Mouse (Mus musculus) liver, embryonic 15.5 days (tissue): ENCODE results near the gene Tbc1d1. TPM values are rescaled to one million over a fixed set of nuclear protein-coding genes. Genes with fewer than 3 reads are reported as not detected.

ENCODE experiments used
- ATAC-seq: fragments of 200-750 bp; cut with Nextera tagmentation; 2 replicates; pipeline ENCODE4 v1.8.0; 2017; ENCODE audit warnings: moderate number of reproducible peaks, mild to moderate bottlenecking, moderate library complexity; ENCODE audit not compliant: insufficient read depth
- H3K27ac ChIP-seq: fragments of 300-500 bp; sonication (generic); replicated peaks from 2 replicates; pipeline ENCODE4 v1.5.1; 2015; ENCODE audit warnings: mild to moderate bottlenecking, inconsistent platforms
- H3K27me3 ChIP-seq: fragments of 300-500 bp; sonication (generic); 2 replicates; pipeline ENCODE4 v1.6.1; 2015; ENCODE audit warnings: mild to moderate bottlenecking, inconsistent platforms
- H3K36me3 ChIP-seq: fragments of 300-500 bp; sonication (generic); replicated peaks from 2 replicates; pipeline ENCODE4 v1.6.1; 2015; ENCODE audit warnings: moderate library complexity, mild to moderate bottlenecking, inconsistent platforms
- H3K4me1 ChIP-seq: fragments of 300-500 bp; sonication (generic); replicated peaks from 2 replicates; pipeline ENCODE4 v1.6.1; 2015; ENCODE audit warnings: inconsistent platforms
- H3K4me2 ChIP-seq: fragments of 300-500 bp; sonication (generic); 2 replicates; pipeline ENCODE4 v1.6.1; 2015; ENCODE audit warnings: moderate library complexity, mild to moderate bottlenecking, inconsistent platforms
- H3K4me3 ChIP-seq: fragments of 300-500 bp; sonication (generic); replicated peaks from 2 replicates; pipeline ENCODE4 v1.5.1; 2015; ENCODE audit warnings: mild to moderate bottlenecking, inconsistent platforms
- H3K9ac ChIP-seq: fragments of 300-500 bp; sonication (generic); 2 replicates; pipeline ENCODE4 v1.6.1; 2015; ENCODE audit warnings: moderate library complexity, mild to moderate bottlenecking, inconsistent platforms
- H3K9me3 ChIP-seq: fragments of 300-500 bp; sonication (generic); replicated peaks from 2 replicates; pipeline ENCODE4 v1.6.1; 2016; ENCODE audit warnings: inconsistent platforms
- WGBS: fragments of 180-500 bp; shearing (Covaris S2); methylation state at CpG from one replicate; pipeline ENCODE4 v1.1.7; 2015; ENCODE audit warnings: mixed read lengths; ENCODE audit not compliant: insufficient replicate concordance; 5-methylcytosine and 5-hydroxymethylcytosine counted together
- polyA plus RNA-seq: library from polyadenylated mRNA; unstranded; fragments of >200 nt; fragmentation: Nextera tagmentation; extraction: Ambion mirVana; gene quantifications from 2 replicates; pipeline ENCODE4 v1.2.1, GENCODE M21; 2015

Gene Tbc1d1
- polyA plus RNA-seq, 1 experiment from 2014 or later = 5.7 TPM

DNA sequence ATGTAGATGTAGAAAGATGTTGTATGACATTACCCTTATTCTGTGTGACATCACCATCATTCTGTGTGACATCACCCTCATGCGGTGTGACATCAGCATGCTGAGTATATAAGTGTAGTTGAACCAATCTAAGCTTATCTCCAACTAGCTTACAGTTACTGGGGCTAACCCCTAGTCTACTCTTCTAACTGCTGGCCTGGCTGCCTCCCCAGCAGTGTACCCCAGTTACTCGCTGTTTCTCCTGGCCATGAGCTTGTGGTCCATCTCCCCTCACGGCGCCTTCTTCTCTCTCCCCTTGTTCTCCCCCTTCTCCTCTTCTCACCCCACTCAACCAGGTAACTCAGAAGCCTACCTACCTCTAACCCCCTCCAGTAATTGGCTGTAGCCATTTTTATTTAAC, 64.7 kb downstream of the Tbc1d1 start:
- no peak overlapping the region for H3K4me3 ChIP-seq
- no peak overlapping the region for H3K4me2 ChIP-seq
- no peak overlapping the region for H3K27ac ChIP-seq
- no peaks in the 10 kb centered on the region for H3K9me3 ChIP-seq
- H3K4me1 ChIP-seq = no peaks in the 10 kb centered on the region; the same call in none of the 2 replicates
- no peaks in the 10 kb centered on the region for H3K36me3 ChIP-seq
- 85% methylated on average over 4 of the region's 4 CpGs for WGBS
- no peak for ATAC-seq
- H3K9ac ChIP-seq = no peak overlapping the region
- no peaks in the 10 kb centered on the region for H3K27me3 ChIP-seq

- ATAC-seq = no peak
- no peak overlapping the region for H3K4me2 ChIP-seq
- H3K36me3 ChIP-seq = no peaks in the 10 kb centered on the region
- H3K9me3 ChIP-seq = no peaks in the 10 kb centered on the region
- H3K4me3 ChIP-seq = no peak overlapping the region
- H3K27me3 ChIP-seq = no peaks in the 10 kb centered on the region
- 61% methylated on average over 9 of the region's 9 CpGs for WGBS
- H3K4me1 ChIP-seq = peaks cover 11% of the 10 kb centered on the region
- H3K27ac ChIP-seq = no peak overlapping the region
- H3K9ac ChIP-seq = no peak overlapping the region
Measured at GRCm38 (mm10) chr5:64224735-64225425, 68.8 kb downstream of the Tbc1d1 start.

DNA sequence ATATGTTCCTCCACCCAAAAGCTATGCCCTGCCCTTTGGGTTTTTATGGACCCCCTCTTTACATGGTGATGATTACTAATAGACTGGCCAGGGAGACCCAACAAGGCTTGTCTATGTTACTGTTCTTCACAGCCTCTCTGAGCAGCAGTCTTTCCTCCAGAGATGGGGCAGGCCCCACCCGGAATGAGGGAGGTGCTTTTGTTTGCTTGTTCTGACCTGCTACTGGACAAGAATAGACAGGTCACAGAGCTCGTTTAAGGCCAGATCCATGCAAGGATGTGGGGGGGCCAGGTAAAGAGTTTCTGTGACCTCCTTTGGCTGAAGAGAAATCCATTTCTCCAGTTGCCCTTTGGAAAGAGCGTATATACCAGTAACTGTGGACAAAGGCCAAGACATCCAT, 72.1 kb downstream of the Tbc1d1 start:
- H3K9ac ChIP-seq = no peak overlapping the region
- no peak for ATAC-seq
- H3K4me2 ChIP-seq = no peak overlapping the region
- H3K27me3 ChIP-seq = no peaks in the 10 kb centered on the region
- H3K4me3 ChIP-seq = no peak overlapping the region
- no peak overlapping the region for H3K27ac ChIP-seq
- no peaks in the 10 kb centered on the region for H3K36me3 ChIP-seq
- 67% methylated on average over 3 of the region's 3 CpGs for WGBS
- H3K4me1 ChIP-seq = peaks cover 28% of the 10 kb centered on the region
- no peaks in the 10 kb centered on the region for H3K9me3 ChIP-seq

GRCm38 (mm10) chr5:64229336-64229866, 73.3 kb downstream of the Tbc1d1 start:
- ATAC-seq = no peak
- Histone ChIP-seq H3K9me3 (no peaks in the 10 kb centered on the region), H3K36me3 (no peaks in the 10 kb centered on the region), H3K27ac (no peak overlapping the region), H3K4me2 (peak overlapping the region; percentile 97), H3K27me3 (no peaks in the 10 kb centered on the region), H3K9ac (0 out of 2 replicates have a peak overlapping the region, but pooled peaks have one; percentile 4), H3K4me1 (peaks cover 34% of the 10 kb centered on the region), H3K4me3 (peak overlapping the region; percentile 68)
- 37% methylated on average over 12 of the region's 12 CpGs for WGBS

DNA sequence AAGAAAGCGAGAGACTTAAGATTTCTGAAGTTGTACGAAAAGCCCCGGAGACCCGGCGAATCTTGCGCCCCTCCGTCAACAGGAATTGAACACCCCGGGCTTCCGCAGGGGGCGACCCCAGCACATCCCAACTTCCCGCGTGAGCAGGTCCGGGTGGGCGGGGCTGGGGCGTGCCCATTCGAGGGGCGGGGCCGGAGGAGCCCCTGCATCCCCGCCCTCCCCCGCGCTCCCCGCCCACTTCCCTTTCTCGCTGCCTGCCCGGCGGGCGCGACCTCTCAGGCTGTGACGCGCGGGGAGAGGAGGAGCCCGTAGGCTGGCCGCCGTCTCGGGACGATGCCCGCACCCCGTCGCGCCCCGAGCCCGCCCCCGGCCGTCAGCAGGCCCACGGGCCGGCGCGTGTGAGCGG, 74.0 kb downstream of the Tbc1d1 start:
- peak overlapping the region; percentile 48; the same call in 1 of the 2 replicates for H3K27ac ChIP-seq

GRCm38 (mm10) chr5:64230507-64231041, 74.5 kb downstream of the Tbc1d1 start:
- H3K36me3 ChIP-seq = no peaks in the 10 kb centered on the region
- under 1% methylated on average over 33 of the region's 33 CpGs for WGBS
- peak overlapping the region; percentile 48; the same call in 1 of the 2 replicates for H3K27ac ChIP-seq
- H3K9ac ChIP-seq = peak overlapping the region; percentile 64
- peaks cover 44% of the 10 kb centered on the region for H3K4me1 ChIP-seq
- ATAC-seq = peak; percentile 41
- H3K4me2 ChIP-seq = peak overlapping the region; percentile 97
- no peaks in the 10 kb centered on the region for H3K9me3 ChIP-seq
- peak overlapping the region; percentile 68 for H3K4me3 ChIP-seq
- H3K27me3 ChIP-seq = no peaks in the 10 kb centered on the region

More for the DNA sequence above, 74.0 kb downstream of the Tbc1d1 start:
- H3K9me3 ChIP-seq = no peaks in the 10 kb centered on the region
- peak overlapping the region; percentile 64 for H3K9ac ChIP-seq
- peak overlapping the region; percentile 97 for H3K4me2 ChIP-seq
- WGBS = under 1% methylated on average over 28 of the region's 48 CpGs
- H3K36me3 ChIP-seq = no peaks in the 10 kb centered on the region
- ATAC-seq = peak; percentile 94
- H3K4me1 ChIP-seq = peaks cover 39% of the 10 kb centered on the region
- H3K27me3 ChIP-seq = no peaks in the 10 kb centered on the region
- H3K4me3 ChIP-seq = peak overlapping the region; percentile 68

- Histone ChIP-seq H3K27ac (no peak overlapping the region), H3K9me3 (no peaks in the 10 kb centered on the region), H3K9ac (no peak overlapping the region), H3K4me2 (no peak overlapping the region), H3K27me3 (no peaks in the 10 kb centered on the region), H3K36me3 (no peaks in the 10 kb centered on the region), H3K4me1 (peaks cover 56% of the 10 kb centered on the region), H3K4me3 (no peak overlapping the region)
- ATAC-seq = no peak
- 66% methylated on average over 9 of the region's 9 CpGs for WGBS
Measured at GRCm38 (mm10) chr5:64232872-64233271, 76.8 kb downstream of the Tbc1d1 start.

- H3K9ac ChIP-seq = no peak overlapping the region
- H3K4me3 ChIP-seq = no peak overlapping the region
- WGBS = 48% methylated on average over 8 of the region's 8 CpGs
- no peak overlapping the region for H3K27ac ChIP-seq
- no peak for ATAC-seq
- no peaks in the 10 kb centered on the region for H3K27me3 ChIP-seq
- H3K4me2 ChIP-seq = no peak overlapping the region
- H3K4me1 ChIP-seq = peaks cover 55% of the 10 kb centered on the region
- H3K36me3 ChIP-seq = no peaks in the 10 kb centered on the region
- no peaks in the 10 kb centered on the region for H3K9me3 ChIP-seq
Measured at GRCm38 (mm10) chr5:64234269-64234985, 78.3 kb downstream of the Tbc1d1 start.

- Histone ChIP-seq H3K4me2 (no peak overlapping the region), H3K4me3 (no peak overlapping the region), H3K9ac (no peak overlapping the region), H3K36me3 (no peaks in the 10 kb centered on the region), H3K27ac (no peak overlapping the region), H3K4me1 (peaks cover 49% of the 10 kb centered on the region), H3K9me3 (no peaks in the 10 kb centered on the region), H3K27me3 (no peaks in the 10 kb centered on the region)
- 72% methylated on average over 3 of the region's 3 CpGs for WGBS
- no peak for ATAC-seq
Measured at GRCm38 (mm10) chr5:64235250-64235649, 79.1 kb downstream of the Tbc1d1 start.

DNA sequence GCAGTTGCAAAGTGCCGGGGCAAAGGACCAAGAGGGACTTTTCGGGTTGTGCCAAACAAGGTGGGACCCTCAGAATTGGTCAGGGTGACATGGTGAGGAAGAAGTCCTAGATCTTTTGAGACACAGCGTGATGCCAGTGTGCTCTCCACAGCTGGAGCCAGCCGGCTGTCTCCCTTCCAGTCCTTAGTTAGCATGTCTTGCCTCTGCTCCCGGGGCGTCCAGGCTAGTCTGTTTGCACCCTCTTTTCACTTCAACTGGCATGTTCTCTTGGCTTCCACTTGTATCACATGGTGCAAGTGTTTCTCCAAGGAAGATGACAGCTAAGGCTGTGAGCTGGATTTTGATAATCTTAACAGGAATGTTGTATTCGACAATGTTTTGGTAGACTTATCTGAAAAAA, 80.5 kb downstream of the Tbc1d1 start:
- Histone ChIP-seq H3K9ac (no peak overlapping the region), H3K27me3 (no peaks in the 10 kb centered on the region), H3K27ac (no peak overlapping the region), H3K4me3 (no peak overlapping the region), H3K9me3 (no peaks in the 10 kb centered on the region), H3K4me2 (no peak overlapping the region), H3K36me3 (no peaks in the 10 kb centered on the region), H3K4me1 (peaks cover 46% of the 10 kb centered on the region)
- no peak for ATAC-seq
- 58% methylated on average over 7 of the region's 7 CpGs for WGBS

DNA sequence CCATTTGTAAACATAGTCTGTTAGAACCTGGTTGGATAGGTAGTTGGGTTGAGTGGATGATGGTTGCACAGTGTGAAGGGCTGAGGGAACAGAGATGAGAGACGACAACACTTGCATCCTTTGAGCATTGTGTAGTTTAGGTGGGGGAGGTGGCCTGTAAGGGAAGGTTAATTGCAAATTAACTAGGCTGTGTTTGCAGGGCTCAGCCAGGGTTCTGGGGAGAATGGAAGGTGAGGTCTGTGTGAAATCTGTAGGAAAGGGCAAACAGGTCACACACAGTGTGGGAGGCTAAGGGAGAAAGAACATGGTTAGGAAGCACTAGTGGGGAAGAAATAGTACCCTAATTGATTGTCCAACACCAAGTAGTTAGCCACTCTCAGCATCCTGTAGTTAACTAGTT, 81.2 kb downstream of the Tbc1d1 start:
- Histone ChIP-seq H3K9me3 (no peaks in the 10 kb centered on the region), H3K4me2 (no peak overlapping the region), H3K4me3 (no peak overlapping the region), H3K27me3 (no peaks in the 10 kb centered on the region), H3K27ac (no peak overlapping the region; the same call in 1 of the 2 replicates), H3K9ac (no peak overlapping the region), H3K36me3 (no peaks in the 10 kb centered on the region), H3K4me1 (peaks cover 52% of the 10 kb centered on the region)
- ATAC-seq = no peak
- WGBS = 36% methylated on average over 1 of the region's 1 CpGs
